Mouse (Mus musculus) heart, postnatal 4 days (tissue): Measurements from ENCODE around the gene Xrcc4. TPM values are rescaled to one million over a fixed set of nuclear protein-coding genes. Genes with fewer than 3 reads are reported as not detected.
"Not testable (repeated sequence)": the region's sequence is repeated elsewhere in the genome, so short reads cannot be mapped to it uniquely, and the experiment has no call there.

Experiments
- DNase-seq: peaks from one replicate; pipeline ENCODE4 v3.0.0; 2021
- total RNA-seq, 2 experiments: library from RNA; stranded (reverse); gene quantifications; 2 replicates each; pipeline ENCODE4 v1.2.3; 2021

Xrcc4 gene
- total RNA-seq, 2 experiments from 2014 or later = 13.1 to 17.3 TPM

DNA sequence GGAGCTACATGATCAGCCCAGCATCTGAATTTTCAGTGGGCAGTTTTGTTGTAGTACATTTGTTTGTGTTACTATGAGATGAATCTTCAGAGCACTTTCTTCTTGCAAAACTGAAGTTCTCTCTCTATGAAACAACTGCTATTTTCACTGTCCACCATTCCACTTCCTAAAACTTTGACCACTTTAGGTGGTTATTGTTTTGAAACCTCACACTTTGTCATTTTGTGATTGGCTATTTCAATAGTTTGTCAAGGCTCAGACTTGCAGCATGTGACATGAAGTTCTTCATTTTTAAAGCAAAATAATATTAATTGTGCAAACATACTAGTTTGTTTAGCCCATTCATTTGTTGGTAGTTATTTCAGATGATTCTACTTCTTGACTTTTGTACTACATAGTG lies 280.4 kb downstream of the Xrcc4 start:
- no peak for DNase-seq

GRCm38 (mm10) chr13:89801901-89802300 lies 287.5 kb downstream of the Xrcc4 start:
- no peak for DNase-seq

DNA sequence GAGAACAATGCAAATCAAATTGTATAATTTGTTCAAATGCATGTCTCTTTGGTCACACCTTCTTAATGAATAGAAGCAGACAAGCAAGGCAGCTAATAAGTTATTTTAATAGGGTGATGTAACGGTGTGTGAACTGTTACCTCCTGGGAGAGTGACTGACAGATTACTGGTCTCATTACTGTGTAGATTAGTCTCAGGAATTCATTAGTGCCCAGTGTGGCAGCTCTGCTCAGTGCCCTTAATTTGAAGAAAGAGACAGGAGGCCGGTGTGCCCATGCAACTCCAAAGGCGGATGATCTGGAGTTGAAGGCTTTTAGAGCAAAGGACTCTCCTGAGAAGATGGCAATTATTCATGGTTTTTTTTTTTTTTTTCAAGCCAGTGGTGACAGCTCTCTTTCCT lies 291.7 kb downstream of the Xrcc4 start:
- no peak for DNase-seq

- no peak for DNase-seq
Observed at GRCm38 (mm10) chr13:89791475-89791874, 297.9 kb downstream of the Xrcc4 start.

DNA sequence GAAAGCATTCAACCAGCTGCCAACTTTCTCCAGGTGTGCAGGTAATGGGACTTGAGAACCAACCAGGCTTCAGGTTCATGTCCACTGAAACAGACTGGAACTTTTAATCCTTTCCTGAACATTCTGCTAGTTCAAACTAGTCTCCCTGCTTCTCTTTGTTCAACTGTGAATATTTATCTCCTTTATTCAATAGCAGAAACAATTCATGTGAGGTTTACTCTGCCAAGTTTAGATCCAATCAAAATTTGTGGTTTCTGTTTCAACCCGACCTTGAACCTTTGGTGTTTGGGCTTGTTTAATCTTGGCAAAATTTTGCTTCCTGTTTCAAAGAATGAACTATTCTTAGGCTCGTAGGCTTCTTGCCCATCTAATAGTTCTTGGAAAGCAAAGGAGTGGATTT lies 306.5 kb downstream of the Xrcc4 start:
- DNase-seq = no peak

DNA sequence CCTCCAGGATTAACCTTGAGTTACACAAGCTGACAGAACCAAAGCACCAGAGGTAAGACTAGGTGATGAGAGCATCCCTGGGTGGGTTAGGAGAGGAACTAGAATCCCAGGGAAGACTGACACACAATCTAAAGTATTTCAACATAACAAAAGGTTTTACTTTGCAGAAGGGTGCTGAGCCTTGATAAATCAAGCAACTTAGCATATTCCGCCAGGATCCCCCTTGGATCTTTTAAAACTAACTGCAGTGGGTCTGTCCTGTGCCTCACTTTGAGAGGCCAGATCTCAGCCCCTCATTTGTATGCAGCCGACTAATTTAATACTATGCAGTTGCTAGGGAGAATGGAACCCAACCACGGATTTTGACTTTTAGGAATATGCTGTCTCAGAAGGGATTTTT lies 309.1 kb downstream of the Xrcc4 start:
- DNase-seq = no peak

GRCm38 (mm10) chr13:89779208-89779911 lies 310.0 kb downstream of the Xrcc4 start:
- DNase-seq = peak; percentile 81

GRCm38 (mm10) chr13:89777764-89778163 lies 311.6 kb downstream of the Xrcc4 start:
- no peak for DNase-seq

- DNase-seq = no peak
Observed at GRCm38 (mm10) chr13:89777146-89777545, 312.3 kb downstream of the Xrcc4 start.

GRCm38 (mm10) chr13:89766551-89766950 lies 322.9 kb downstream of the Xrcc4 start:
- no peak for DNase-seq

- no peak for DNase-seq
Observed at GRCm38 (mm10) chr13:89765966-89766365, 323.4 kb downstream of the Xrcc4 start.

DNA sequence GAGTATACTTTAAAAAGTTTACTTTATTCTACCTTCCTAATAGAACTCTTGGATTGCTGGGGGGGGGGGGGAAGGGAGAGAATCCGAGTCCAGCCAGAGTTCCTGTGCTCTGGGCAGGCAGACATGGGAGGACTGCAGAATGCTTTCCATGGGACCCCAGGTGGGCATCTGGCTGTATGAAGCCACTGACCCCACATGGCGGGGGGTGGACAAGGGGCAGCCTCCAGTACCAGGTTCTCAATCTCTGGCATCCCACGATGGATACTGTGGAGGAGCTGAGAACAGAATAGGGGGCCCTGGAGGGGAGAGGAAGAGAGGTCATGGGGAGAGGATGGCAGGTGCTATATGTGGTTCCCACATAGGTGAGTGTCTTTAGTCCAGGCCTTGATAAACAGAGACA lies 327.1 kb downstream of the Xrcc4 start:
- no peak for DNase-seq

DNA sequence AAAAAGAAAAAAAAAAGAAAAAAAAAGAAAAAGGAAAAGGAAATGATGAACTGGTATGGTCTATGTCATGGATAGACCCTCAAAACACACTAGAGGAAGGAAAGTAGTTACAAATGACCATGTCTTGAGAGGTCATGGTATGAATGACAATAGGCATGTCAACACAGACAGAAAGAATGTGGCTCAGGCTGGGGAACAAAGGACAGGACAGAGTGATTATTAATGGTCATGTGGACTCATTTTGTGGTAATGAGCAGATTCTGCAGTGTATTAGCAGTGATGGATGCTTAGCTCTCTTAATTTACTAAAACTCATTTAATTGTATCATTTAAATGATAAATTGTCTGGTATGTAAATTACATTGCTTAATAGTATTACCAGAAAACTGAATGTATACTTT lies 333.1 kb downstream of the Xrcc4 start:
- DNase-seq = no peak

DNA sequence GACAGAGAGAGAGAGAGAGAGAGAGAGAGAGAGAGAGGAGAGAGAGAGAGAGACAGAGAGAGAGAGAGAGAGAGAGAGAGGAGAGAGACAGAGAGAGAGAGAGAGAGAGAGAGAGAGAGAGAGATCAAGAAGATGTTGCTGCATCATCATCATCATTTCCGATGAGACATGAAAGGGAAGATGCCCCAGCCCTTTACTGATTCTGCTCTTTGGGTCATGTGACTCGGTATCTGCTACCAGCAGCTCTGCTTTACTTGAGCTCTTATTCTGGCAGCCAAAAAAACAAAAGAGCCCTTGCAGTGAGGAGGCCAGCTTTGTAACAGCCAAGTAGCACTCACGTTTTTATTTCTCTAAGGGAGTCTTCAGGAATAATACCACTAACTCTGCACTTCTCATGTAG lies 338.8 kb downstream of the Xrcc4 start:
- not testable (repeated sequence) for DNase-seq

DNA sequence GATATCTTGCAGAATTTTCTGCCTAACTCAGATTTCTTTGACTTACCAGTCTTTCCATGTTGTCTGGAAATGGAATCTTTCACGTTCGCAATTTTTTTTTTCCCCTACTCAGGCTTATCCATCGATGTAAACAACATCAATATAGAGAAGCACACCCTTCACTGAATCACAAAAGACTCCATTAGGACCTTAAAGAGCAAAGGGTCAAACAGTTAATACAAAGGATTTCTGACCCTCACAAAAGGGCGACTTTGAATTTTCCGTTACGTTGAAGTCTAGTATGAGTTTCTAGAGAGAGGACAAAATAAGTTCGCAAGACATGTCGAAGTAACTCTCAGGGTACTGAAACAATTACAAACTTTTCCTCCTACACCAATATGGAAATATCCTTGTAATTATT lies 346.2 kb downstream of the Xrcc4 start:
- no peak for DNase-seq

GRCm38 (mm10) chr13:89742686-89743200 lies 346.7 kb downstream of the Xrcc4 start:
- no peak for DNase-seq

GRCm38 (mm10) chr13:89741766-89742685 lies 347.4 kb downstream of the Xrcc4 start, which contains the start of gene Vcan:
TSS of gene Vcan (minus strand) at chr13:89742509.
- peak; percentile 67 for DNase-seq

- peak; percentile 56 for DNase-seq
Observed at GRCm38 (mm10) chr13:89741116-89741551, 348.3 kb downstream of the Xrcc4 start.

GRCm38 (mm10) chr13:89740243-89741115 lies 348.9 kb downstream of the Xrcc4 start:
- peak; percentile 74 for DNase-seq

GRCm38 (mm10) chr13:89739696-89740242 lies 349.6 kb downstream of the Xrcc4 start:
- DNase-seq = no peak

- DNase-seq = peak; percentile 90
Observed at GRCm38 (mm10) chr13:89738776-89739695, 350.4 kb downstream of the Xrcc4 start.
